Mouse (Mus musculus): ENCODE measurements around the gene Hemk1. TPM values are rescaled to one million over a fixed set of nuclear protein-coding genes. Genes with fewer than 3 reads are reported as not detected.

Hemk1 gene
- 31.9 and 39.1 TPM in 2 replicates for polyA plus RNA-seq (2012; rRNA removed)

GRCm38 (mm10) chr9:107338172-107338883, at the start of gene Hemk1:
Hemk1 (minus strand) TSS chr9:107338350.
- DNase-seq (ENCODE audit: extremely low spot score in 1 of 2, low spot score in 1 of 2): peak in 1 of 2 experiments; percentile 87

GRCm38 (mm10) chr9:107387708-107388107, 49.6 kb upstream of the Hemk1 start:
- no peak for DNase-seq (ENCODE audit: extremely low spot score in 1 of 2, low spot score in 1 of 2)

- peak in 1 of 2 experiments; percentile 30 for DNase-seq (ENCODE audit: extremely low spot score in 1 of 2, low spot score in 1 of 2)
Measured at GRCm38 (mm10) chr9:107386722-107387121, 48.6 kb upstream of the Hemk1 start.

GRCm38 (mm10) chr9:107384396-107384795, 46.2 kb upstream of the Hemk1 start:
- no peak for DNase-seq (ENCODE audit: extremely low spot score in 1 of 2, low spot score in 1 of 2)

- DNase-seq (ENCODE audit: extremely low spot score in 1 of 2, low spot score in 1 of 2): no peak
Measured at GRCm38 (mm10) chr9:107381723-107382122, 43.6 kb upstream of the Hemk1 start.

GRCm38 (mm10) chr9:107377961-107378512, 39.9 kb upstream of the Hemk1 start:
- peak in 1 of 2 experiments; percentile 13 for DNase-seq (ENCODE audit: extremely low spot score in 1 of 2, low spot score in 1 of 2)

GRCm38 (mm10) chr9:107375451-107375850, 37.3 kb upstream of the Hemk1 start:
- DNase-seq (ENCODE audit: extremely low spot score in 1 of 2, low spot score in 1 of 2): no peak

- DNase-seq (ENCODE audit: extremely low spot score in 1 of 2, low spot score in 1 of 2): no peak
Measured at GRCm38 (mm10) chr9:107374623-107375022, 36.5 kb upstream of the Hemk1 start.

GRCm38 (mm10) chr9:107372441-107372840, 34.3 kb upstream of the Hemk1 start:
- no peak for DNase-seq (ENCODE audit: extremely low spot score in 1 of 2, low spot score in 1 of 2)

GRCm38 (mm10) chr9:107370106-107370463, 31.9 kb upstream of the Hemk1 start:
- no peak for DNase-seq (ENCODE audit: extremely low spot score in 1 of 2, low spot score in 1 of 2)

GRCm38 (mm10) chr9:107369270-107370105, 31.3 kb upstream of the Hemk1 start:
- no peak for DNase-seq (ENCODE audit: extremely low spot score in 1 of 2, low spot score in 1 of 2)

- no peak for DNase-seq (ENCODE audit: extremely low spot score in 1 of 2, low spot score in 1 of 2)
Measured at GRCm38 (mm10) chr9:107368302-107368701, 30.2 kb upstream of the Hemk1 start.

- peak in 1 of 2 experiments; percentile 85 for DNase-seq (ENCODE audit: extremely low spot score in 1 of 2, low spot score in 1 of 2)
Measured at GRCm38 (mm10) chr9:107366644-107367043, 28.5 kb upstream of the Hemk1 start.

- DNase-seq (ENCODE audit: extremely low spot score in 1 of 2, low spot score in 1 of 2): no peak
Measured at GRCm38 (mm10) chr9:107360989-107361388, 22.8 kb upstream of the Hemk1 start.

GRCm38 (mm10) chr9:107357651-107358050, 19.5 kb upstream of the Hemk1 start:
- DNase-seq (ENCODE audit: extremely low spot score in 1 of 2, low spot score in 1 of 2): peak in 1 of 2 experiments; percentile 94

- peak; percentile 29 to 84 for DNase-seq (ENCODE audit: extremely low spot score in 1 of 2, low spot score in 1 of 2)
Measured at GRCm38 (mm10) chr9:107355870-107356765, 18.0 kb upstream of the Hemk1 start.

- DNase-seq (ENCODE audit: extremely low spot score in 1 of 2, low spot score in 1 of 2): no peak
Measured at GRCm38 (mm10) chr9:107354826-107355225, 16.7 kb upstream of the Hemk1 start.

- no peak for DNase-seq (ENCODE audit: extremely low spot score in 1 of 2, low spot score in 1 of 2)
Measured at GRCm38 (mm10) chr9:107349321-107349720, 11.2 kb upstream of the Hemk1 start.

- DNase-seq (ENCODE audit: extremely low spot score in 1 of 2, low spot score in 1 of 2): no peak
Measured at GRCm38 (mm10) chr9:107347586-107348183, 9.5 kb upstream of the Hemk1 start.

- DNase-seq (ENCODE audit: extremely low spot score in 1 of 2, low spot score in 1 of 2): no peak
Measured at GRCm38 (mm10) chr9:107346081-107346480, 7.9 kb upstream of the Hemk1 start.
